Mouse (Mus musculus): ENCODE data around the gene Son.

- TF ChIP-seq GATA1 (IDR thresholded peaks at IDR 0.05; ENCODE audit: borderline replicate concordance, low read length) (no peak), FLI1 (IDR thresholded peaks at IDR 0.05; ENCODE audit: low read length) (no peak)
Observed at GRCm38 (mm10) chr16:91633641-91634040, 13.7 kb upstream of the Son start.
